Mouse (Mus musculus) macrophage (primary cell): ENCODE data around the gene Rasa4. TPM values are rescaled to one million over a fixed set of nuclear protein-coding genes. Genes with fewer than 3 reads are reported as not detected.
"Not testable (repeated sequence)": the region's sequence is repeated elsewhere in the genome, so short reads cannot be mapped to it uniquely, and the experiment has no call there.

Experiments
- H3K27ac ChIP-seq: fragments of 350-480 bp; formaldehyde crosslinking; 2 replicates; pipeline ENCODE4 v1.9.0; 2021
- H3K36me3 ChIP-seq: fragments of 350-480 bp; formaldehyde crosslinking; 2 replicates; pipeline ENCODE4 v1.9.0; 2021; ENCODE audit errors: inconsistent target
- H3K4me3 ChIP-seq: fragments of 350-480 bp; formaldehyde crosslinking; 2 replicates; pipeline ENCODE4 v1.9.0; 2021; ENCODE audit errors: inconsistent target
- H3K79me2 ChIP-seq: fragments of 350-480 bp; formaldehyde crosslinking; 2 replicates; pipeline ENCODE4 v1.9.0; 2021; ENCODE audit errors: inconsistent target
- WGBS: methylation state at CpG from one replicate; pipeline ENCODE4 v1.1.7; 2026; ENCODE audit warnings: inconsistent platforms; ENCODE audit not compliant: missing documents; 5-methylcytosine and 5-hydroxymethylcytosine counted together
- polyA plus RNA-seq: library from polyadenylated mRNA; stranded (reverse); fragments of 250-400 nt; gene quantifications from 3 replicates; pipeline ENCODE4 v1.2.4, GENCODE M21; 2018; ENCODE audit warnings: inconsistent platforms

Rasa4 gene
- polyA plus RNA-seq, 1 experiment from 2014 or later, result 61.5 TPM

- no peak overlapping the region for H3K4me3 ChIP-seq
- H3K27ac ChIP-seq, result no peak overlapping the region
- 82% methylated on average over 8 of the region's 8 CpGs for WGBS
These were observed 64.0 kb downstream of the Rasa4 start for GRCm38 (mm10) chr5:136147704-136148103.

GRCm38 (mm10) chr5:136149134-136149576 lies 65.4 kb downstream of the Rasa4 start:
- H3K79me2 ChIP-seq, H3K36me3 ChIP-seq, H3K27ac ChIP-seq, H3K4me3 ChIP-seq: not testable (repeated sequence)
- 9% methylated on average over 2 of the region's 5 CpGs for whole genome bisulfite sequencing

More at GRCm38 (mm10) chr5:136147704-136148103, 64.0 kb downstream of the Rasa4 start:
- Histone ChIP-seq H3K79me2 (no peaks in the 10 kb centered on the region), H3K36me3 (no peaks in the 10 kb centered on the region)

GRCm38 (mm10) chr5:136152365-136152764 lies 68.6 kb downstream of the Rasa4 start:
- 96% methylated on average over 8 of the region's 8 CpGs for WGBS
- H3K4me3 ChIP-seq, result no peak overlapping the region
- H3K27ac ChIP-seq, result no peak overlapping the region
- no peaks in the 10 kb centered on the region for H3K36me3 ChIP-seq
- H3K79me2 ChIP-seq, result no peaks in the 10 kb centered on the region

- 86% methylated on average over 3 of the region's 5 CpGs for WGBS
- H3K27ac ChIP-seq, result no peak overlapping the region
- H3K79me2 ChIP-seq, result no peaks in the 10 kb centered on the region
- no peak overlapping the region for H3K4me3 ChIP-seq
- peaks cover 4% of the 10 kb centered on the region; the same call in 1 of the 2 replicates for H3K36me3 ChIP-seq
These were observed 71.7 kb downstream of the Rasa4 start for GRCm38 (mm10) chr5:136155399-136155798.

- not testable (repeated sequence) for H3K27ac ChIP-seq, H3K4me3 ChIP-seq, H3K79me2 ChIP-seq
- WGBS, result 93% methylated on average over 10 of the region's 12 CpGs
- H3K36me3 ChIP-seq, result peaks cover 28% of the 10 kb centered on the region
These were observed 76.4 kb downstream of the Rasa4 start for GRCm38 (mm10) chr5:136160084-136160483.

Other genes with a start within 250 kb of the Rasa4 start
- 0.23 to 0.43 TPM in 2 of 3 replicates, not detected in the other for gene Hspb1, start 196.0 kb upstream of the Rasa4 start, polyA plus RNA-seq
- 161 to 315 TPM (median 200 TPM) in 3 replicates for gene Ywhag, start 149.3 kb upstream of the Rasa4 start, polyA plus RNA-seq
- 2.8 to 3.3 TPM (median 3.0 TPM) in 3 replicates for gene Ssc4d, start 109.4 kb upstream of the Rasa4 start, polyA plus RNA-seq
- gene Zp3, start 103.8 kb upstream of the Rasa4 start, polyA plus RNA-seq, result not detected in 3 replicates
- 7.6 to 10.1 TPM (median 9.4 TPM) in 3 replicates for gene Dtx2, start 89.1 kb upstream of the Rasa4 start, polyA plus RNA-seq
- gene Upk3b, start 45.4 kb upstream of the Rasa4 start, polyA plus RNA-seq, result not detected in 3 replicates
- not detected in 3 replicates for gene Upk3bl, start 29.4 kb upstream of the Rasa4 start, polyA plus RNA-seq
- gene Polr2j, start 32.7 kb downstream of the Rasa4 start, polyA plus RNA-seq, result 75.0 to 118 TPM (median 101 TPM) in 3 replicates
- gene Lrwd1, start 52.2 kb downstream of the Rasa4 start, polyA plus RNA-seq, result 6.0 to 13.5 TPM (median 9.4 TPM) in 3 replicates
- gene Alkbh4, start 52.2 kb downstream of the Rasa4 start, polyA plus RNA-seq, result 3.8 to 8.1 TPM (median 7.9 TPM) in 3 replicates
- gene Orai2, start 86.8 kb downstream of the Rasa4 start, polyA plus RNA-seq, result 7.1 to 19.8 TPM (median 13.8 TPM) in 3 replicates
- 12.4 to 58.1 TPM (median 23.3 TPM) in 3 replicates for gene Prkrip1, start 115.0 kb downstream of the Rasa4 start, polyA plus RNA-seq
- 11.6 to 27.4 TPM (median 14.5 TPM) in 3 replicates for gene Sh2b2, start 162.6 kb downstream of the Rasa4 start, polyA plus RNA-seq